Mouse (Mus musculus) urinary bladder, adult 18-20 months (tissue): Measurements from ENCODE around the gene Tomm40.
A peak's percentile ranks its signal among the peaks of the same experiment; 100 is the strongest.

ENCODE experiments used
- DNase-seq, 2 experiments: peaks; one replicate each; pipeline ENCODE4 v3.0.0; 2022; ENCODE audit warnings: low spot score in 2 of 2, mixed read lengths in 2 of 2

The Tomm40 gene

DNA sequence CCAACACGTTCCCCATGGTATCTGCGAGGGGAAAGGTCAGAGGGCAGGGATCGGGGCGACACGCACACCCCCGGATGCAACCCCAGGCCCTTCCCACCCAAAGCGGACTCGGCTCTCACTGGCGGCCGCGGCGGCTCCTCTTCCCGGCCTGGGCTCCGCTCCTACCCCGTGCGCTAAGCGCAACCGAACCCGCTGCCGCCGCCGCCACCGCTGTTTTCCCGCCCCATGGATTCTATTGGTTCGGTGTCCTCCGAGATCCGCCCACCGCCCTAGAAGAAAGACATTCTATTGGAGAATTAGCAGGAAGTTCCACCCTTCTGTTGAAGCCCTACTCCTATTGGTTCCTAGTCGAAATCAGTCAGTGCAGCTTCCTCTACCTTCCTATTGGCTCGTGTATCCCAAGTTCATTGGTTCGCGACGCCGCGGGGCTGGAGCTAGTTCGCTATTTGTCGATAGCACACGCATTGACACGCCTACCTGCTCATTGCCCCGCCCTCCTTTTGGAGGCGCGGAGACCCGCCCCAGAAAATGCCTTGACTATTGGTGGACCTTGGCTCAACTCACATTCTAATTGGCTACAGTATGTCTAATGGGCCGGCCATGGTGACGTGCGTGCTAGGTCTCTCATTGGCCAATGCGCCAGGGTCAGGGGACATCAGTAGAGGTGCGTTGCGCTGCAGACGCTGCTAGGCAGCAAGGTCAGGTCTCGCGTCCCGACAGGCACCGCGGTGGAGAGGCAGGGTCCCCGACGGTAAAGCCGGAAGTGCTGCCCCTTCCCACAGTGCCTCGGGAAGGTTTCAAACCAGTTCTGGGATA is at the start of gene Tomm40:
TSS of gene Tomm40 (minus strand) at position 200 of the 816 bp plus-strand sequence.
- DNase-seq, result peak; percentile 93 to 98

DNA sequence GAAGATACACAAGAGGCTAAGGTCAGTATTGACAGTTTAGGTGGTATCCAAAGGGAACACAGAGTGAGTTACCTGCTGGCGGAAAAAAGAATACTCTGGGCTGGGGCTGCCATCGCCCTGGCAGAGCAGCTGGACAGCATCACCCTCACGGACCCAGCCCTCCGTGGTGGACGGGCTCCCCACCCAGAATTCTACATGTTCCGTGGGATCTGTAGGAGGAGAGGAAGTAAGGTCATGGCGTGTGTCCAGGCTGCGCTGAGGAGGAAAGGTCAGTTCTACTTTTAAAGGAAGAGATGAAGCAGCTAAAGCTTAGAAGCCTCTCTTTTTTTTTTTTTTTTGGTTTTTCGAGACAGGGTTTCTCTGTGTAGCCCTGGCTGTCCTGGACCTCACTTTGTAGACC is 49.3 kb upstream of the Tomm40 start:
- DNase-seq, result no peak

DNA sequence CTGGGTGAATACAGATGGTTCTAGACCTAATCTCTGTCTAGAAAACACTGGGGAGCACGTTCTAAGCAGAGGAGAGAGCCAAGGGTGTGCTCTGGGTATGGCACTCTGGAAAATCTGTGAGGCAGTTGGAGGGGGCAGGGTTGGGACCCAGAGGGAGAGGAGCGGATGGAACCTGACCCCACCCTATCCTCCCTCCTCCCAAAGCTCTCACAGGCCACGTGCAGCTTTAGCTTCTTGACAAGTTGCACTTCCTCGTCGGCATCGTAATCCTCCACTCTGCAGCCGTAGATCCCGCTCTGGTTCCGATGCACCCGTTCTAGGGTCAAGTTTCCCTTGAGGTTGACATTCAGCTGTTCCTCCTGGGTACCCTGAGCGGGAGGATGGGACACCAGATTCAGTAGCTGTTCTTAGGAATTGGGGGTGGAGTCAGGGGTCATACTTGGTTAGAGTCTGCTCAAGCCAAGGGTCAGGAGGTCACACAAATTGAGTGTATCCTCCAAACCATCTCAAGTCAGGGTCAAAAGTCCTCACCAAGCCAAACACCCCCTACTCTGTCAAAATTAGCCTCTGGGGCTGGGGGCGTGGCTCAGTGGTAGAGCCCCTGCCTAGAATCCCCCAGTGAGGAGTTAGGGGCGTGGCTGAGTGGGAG is 48.7 kb upstream of the Tomm40 start:
- DNase-seq, result no peak

DNA sequence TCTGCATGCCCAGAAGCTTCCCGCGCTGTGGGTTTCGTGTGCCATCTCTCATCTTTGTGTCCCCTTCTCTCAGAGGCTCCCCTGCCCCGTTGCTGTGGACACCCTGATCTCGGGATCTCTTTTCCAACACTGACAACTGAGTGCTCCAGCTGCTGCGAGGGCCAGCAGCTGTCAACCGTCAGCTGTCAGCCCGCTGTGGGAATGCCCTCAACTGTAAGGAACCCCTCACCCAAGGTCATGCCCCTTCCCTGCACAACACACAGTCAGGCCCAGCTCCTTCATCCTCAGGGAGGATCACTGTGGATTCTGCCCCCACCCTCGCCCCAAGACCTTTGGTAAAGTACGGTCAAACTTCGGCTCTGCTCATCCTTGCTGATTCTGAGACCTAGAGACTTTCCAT is 47.0 kb upstream of the Tomm40 start:
- DNase-seq, result no peak

DNA sequence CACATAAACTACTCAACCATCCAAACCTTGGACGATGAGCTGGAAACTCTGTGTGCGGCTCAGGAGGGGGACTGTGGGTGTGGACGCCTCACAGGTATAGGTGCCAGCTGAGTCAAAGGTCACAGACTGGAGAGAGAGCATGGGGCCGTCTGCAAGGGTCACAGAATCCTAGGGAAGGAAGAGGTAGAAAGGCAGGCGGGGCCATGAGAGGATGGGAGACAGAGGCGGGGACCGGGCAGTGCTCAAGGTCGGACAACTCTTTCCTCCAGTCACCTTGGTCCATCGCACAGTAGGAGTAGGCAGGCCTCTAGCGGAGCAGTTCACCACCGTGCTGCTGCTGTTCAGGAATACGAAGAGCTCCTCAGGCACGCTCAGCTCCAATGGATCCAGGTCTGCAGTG is 44.8 kb upstream of the Tomm40 start:
- DNase-seq, result no peak

DNA sequence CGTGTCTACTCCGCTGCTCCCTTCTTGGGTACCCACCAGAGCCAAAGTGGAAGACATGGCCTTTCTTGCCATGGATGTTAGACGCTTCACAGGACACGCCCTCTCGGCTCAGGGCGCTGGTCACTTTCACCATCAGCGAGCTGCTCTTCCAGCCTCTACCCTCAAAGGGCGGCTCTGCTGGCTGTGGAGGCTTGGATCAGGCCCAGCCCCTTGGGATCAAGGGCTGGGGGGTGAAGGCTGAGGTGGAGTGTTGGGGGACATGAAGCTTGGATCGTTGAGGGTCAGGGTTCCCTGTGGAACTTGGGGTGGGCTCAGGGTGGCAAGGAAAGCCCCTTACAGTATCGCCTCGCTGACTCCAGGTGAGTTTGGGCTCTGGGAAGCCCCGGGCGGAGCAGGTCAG is 43.4 kb upstream of the Tomm40 start:
- no peak for DNase-seq

DNA sequence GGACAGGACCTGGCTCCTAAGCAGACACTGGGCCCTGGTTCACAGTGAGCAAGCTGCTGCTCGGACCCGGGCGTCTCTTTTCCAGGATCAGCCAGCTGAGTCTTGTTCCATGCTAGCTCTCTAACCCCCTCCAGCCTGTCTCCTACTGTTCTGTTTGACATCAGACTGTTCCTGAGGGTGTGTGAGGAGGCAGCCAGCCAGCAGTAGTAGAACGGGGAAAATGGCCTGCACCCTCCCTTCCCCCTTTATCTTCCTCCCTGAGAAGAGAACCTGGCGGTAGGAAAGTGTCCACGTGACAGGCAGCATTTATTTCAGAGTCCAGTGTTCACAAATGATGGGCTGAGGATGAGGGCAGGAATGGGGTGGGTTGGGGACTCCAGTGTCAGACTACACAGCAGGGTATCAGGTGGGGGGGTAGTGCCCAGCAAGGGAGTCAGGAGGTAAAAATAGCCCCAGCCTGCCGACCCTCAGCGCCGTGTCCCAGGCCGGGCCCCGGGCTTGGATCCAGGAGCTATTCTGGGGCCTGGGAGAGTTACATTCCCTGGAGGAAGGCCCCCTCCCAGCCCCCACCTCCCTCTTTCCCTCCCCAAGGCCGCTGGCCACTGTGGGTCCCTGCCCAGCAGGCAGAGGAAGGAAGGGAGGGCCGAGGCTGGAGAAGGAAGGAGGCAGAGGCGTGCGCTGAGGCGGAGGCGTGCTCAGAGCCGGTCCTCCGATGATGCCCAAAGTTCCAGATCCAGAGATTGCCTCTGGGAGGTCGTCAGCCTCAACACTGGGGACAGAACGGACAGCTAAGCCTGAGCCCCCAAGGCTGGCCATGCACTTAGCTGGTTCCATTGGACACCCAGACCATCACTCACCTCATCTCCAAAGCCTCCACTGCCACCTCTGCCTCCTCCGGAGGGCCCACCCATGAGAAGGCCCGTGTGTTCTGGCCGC is 40.9 kb upstream of the Tomm40 start:
- DNase-seq, result no peak

DNA sequence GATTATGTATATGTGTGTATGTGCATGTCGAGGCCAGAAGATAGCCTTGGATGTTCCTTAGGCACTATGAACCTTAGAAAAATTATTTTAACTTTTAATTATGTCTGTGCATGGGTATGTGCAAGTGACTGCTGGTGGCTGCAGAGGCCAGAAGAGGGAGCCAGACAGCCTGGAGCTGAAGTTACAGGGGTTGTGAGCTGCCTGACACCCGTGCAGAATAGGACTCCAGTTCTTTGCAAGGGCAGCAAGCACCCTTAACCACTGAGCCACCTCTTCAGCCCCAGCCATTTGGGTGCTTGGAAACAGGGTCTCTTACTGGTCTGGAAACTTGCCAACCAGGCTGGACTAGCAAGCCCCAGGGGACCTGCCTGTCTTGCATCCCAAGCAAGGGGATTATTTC is 39.8 kb upstream of the Tomm40 start:
- DNase-seq, result no peak

DNA sequence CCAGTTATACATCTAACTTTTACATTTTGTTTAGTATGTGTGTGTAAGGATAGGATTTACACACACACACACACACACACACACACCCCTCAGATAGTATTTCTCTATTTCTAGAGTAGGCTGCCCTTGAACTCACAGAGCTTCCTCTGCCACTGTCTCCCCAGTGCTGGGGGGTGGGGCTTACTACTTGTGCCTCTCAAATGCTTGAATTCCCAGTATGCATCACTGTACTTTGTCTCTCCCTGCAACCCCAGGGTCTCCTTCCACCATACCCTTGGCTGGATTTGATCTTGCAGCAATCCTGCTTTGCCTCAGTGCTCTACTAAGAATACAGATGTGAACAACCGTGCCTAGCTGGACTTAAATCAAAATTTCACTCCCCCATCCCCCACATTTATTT is 38.8 kb upstream of the Tomm40 start:
- DNase-seq, result no peak

DNA sequence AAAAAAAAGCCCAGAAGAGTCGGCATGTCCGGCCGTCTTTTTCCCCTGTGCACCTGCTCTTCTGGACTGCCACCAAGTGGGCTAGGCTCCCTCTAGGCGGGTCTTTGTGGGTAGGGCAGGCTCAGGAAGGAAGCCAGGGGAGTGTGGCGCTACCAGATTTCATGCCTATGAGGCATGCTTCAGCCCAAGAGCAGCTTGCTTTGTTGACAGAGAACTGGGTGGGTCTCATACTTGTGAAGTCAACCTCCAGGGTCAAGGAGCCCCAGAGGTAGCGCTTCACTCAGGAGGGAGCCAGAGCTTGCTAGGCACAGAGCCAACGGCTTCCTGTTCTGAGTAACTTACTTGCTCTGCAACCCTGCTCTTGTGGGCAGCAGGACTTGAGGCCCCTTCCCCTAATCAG is 38.3 kb upstream of the Tomm40 start:
- peak in 1 of 2 experiments; percentile 66 for DNase-seq

DNA sequence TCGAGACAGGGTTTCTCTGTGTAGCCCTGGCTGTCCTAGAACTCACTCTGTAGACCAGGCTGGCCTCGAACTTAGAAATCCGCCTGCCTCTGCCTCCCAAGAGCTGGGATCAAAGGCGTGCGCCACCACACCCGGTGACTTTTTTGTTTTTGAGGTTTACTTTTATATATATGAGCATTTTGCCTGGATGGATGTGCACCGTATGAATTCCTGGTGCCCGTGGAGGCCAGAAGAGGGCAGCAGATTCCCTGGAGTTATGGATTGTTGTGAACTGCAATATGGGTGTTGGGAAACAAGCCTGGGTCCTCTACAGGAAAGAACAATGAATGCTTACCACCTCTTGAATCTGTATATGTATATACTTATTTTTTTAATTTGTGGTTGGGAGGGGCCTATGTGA is 37.4 kb upstream of the Tomm40 start:
- DNase-seq, result no peak

DNA sequence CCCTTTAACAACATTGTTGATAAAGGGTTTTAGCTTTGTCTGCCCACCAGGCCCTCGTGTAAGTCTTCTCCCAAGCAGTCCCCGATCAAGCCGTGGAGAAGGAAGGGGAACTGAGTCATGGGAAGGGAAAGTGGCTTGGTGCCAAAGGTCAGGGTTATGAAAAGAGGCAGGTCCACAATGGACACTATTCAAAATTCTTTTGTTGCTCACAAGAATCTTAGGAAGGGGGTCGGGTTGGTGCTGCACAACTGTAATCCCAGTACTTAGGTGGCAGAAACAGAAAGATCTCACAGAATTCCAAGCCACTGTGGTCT is 35.8 kb upstream of the Tomm40 start:
- no peak for DNase-seq

DNA sequence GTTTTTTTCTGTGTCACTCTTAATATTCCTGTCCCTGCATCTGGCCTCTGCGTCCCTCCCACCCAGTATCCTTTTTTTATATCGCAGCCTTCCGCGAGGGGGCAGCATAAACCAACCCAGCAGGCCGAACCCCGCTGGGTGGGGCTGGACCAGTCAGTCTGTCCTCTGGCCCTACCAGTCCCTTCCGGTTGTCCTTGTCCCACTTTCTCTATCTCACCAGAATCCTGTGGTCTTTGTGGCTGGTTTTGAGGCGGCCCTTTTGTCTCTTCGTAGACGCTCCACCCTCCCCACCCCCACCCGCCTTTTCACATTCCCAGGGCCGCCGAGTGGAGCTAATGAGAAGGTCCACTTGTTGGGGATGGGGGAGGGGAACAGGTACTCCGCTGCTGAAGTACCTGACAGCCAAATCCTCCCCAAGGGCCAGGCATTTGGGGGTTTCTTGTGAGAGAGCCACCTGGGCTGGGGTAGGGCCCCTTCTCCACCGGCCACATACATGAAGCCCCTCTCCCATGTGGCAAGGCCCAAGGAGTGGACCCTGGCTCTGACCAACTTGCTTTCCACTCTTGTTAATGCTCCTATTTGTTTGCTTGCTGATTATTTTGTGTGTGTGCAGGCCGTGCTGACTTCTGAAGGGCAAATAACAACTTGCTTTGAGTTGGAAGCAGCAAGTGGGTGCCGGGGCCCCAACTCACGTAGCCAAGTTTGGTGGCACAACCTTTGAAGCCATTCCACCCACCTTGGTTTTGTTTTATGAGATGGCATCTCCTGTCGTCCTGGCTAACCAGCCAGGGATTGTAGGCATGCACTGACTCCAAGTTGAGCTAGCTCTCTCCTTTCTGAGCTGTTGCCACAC is 35.2 kb upstream of the Tomm40 start, which contains the start of gene Nectin2:
TSS of gene Nectin2 (minus strand) at position 267 of the 853 bp plus-strand sequence.
- DNase-seq, result peak; percentile 72 to 86

DNA sequence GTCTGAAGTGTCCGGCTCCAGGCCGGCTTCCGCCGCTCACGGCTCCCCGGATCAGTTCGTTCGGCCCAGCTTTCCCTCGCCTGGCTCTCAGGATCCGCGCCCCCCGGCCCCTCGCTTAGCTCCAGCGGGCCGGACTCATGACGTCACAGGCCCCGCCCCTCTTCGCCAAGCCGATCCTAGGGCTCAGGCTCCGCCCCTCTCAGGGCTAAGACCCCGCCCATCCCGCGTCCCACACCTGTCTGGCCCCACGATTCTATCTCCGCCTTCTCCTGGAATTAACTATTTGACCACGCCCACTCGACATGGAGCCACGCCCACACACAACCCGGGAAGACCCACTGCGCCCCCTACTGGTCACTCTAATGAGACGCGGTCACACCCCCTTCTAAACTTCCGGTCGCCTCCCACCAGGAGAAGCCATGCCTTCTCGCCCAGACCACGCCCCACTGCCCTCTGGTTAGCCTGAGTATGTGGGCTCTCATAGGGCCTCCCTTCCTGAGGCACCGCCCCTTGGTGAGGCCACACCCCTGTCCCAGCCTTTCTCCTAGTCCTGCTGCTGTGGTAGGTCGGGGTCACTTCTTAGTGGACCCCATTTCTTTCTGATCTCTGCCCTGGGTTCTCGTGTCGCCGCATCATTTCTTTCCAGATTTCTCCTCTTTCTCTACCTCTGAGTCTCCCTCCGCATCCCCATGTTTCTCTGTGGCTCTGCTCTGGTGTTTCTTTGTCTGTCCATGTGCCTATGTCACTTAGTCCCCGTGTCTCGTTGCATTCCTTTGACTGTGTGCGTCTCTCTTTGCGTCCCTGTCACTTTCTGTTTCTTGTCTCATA is 34.4 kb upstream of the Tomm40 start:
- peak; percentile 97 to 99 for DNase-seq

DNA sequence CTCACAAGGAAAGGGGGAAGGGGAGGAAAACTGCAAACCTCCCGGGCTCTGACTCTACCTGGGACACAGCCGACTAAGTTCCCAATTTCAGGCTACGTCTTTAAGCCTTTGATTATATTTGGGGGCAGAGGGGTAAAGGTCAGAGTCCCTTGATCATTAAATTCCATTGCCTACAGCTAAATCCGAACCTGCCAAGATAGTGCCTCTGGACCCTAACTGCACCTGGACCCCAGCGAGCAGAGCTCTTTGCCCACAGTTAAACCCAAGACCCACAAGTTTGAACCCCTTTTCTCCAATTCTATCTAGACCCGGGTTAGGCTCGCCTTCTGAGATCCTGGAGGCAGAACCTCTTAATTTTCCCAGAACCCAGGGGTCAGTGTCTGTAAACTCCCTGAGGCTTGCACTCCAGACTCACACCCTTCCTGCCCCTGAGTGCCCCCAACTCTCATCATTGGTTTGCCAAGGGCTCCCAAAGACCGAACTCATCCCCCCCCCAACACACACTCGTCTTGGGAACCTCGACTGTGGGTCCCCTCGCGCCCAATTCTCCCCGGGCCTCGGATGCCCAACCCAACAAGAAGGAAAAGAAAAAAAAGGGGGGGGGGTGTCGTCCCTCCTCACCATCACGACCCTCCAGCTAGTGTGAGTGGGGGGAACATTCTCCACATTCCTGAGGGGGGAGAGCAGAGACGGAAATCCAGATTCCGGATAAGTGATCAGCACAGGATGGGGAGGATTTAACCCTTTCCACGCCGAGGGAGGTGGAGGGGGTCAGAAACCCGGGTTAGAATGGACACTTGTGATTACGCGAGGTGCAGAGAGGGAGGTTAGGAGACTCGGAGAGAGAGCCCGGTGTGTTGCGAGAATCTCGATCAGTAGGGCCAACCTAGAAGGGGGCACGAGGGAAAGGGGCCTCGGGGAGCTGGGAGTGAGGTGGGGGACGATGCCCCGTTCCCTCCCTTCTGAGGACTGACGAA is 33.3 kb upstream of the Tomm40 start:
- no peak for DNase-seq

DNA sequence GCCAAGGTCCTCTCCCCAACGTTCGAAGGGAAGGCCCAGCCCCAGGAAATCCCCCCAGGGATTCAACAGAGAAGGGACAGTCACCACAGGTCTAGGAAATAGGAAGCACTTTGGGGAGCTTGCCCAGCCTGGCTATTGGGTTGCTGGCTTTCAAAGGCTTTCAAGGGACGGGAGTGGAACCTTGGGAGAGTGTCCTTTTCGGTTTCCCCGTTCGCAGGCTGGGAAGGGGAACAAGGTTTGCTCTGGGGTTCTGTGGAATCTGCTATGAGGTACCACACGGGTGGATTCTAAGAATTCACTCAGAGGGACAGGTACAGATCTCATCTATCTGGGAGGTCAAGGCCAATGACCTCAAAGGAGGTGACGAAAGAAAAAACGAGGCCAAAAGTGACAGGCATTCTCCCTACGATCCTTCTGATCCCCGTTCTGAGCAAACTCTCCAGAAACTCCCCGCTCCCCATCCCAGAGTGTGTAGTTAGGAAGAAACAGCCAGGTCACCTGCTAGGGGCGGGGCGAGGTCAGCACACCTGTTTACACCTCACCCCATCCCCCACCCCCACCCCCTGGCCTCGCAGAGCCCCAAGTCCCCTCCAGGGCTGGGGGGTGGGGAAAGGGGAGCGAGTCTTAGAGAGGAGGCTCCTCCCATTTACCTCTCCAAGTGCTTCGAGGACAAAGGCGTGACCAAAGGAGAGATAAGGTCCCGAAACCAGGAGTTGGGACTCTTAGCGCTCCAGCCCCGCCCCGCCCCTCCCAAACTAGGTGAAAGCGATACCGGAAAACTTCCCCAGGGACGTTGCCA is 32.4 kb upstream of the Tomm40 start:
- peak; percentile 36 to 39 for DNase-seq

DNA sequence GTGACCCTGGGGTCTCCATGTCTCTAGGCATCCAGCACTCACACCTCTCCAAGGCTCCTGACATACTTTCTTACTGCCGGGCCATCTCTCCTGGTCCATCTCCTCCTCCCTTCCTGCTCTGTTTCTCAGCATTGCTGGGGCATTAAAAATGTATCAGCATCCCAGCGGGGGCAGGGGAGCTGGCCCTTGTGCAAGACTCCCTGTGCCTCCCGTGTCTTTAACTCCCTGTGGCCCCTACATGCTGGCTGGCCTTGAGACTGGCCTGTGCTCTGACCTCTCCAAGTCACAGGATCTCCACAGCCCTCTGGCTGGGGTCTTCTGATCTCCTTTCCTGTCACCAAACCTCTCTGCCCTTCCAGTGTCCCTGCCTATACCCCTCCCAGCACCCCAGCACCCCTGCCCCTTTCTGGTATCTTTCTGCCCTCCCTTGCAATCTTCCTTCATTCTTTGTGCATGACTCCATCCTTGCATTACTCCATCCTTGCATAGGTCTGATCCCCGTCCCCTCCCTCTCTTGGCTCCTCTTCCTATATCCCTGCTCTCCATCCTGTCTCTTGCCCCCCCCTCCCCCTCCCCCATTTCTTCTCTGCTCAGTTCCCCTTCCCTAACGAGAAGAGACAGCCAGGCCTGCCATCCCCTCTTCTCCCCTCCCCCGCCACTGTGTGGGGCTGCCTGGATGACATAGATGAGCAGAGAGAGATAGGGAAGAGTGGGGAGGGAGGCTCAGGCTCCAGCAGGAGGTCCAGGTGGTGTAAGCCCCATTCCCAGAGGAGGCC is 31.4 kb upstream of the Tomm40 start:
- no peak for DNase-seq

DNA sequence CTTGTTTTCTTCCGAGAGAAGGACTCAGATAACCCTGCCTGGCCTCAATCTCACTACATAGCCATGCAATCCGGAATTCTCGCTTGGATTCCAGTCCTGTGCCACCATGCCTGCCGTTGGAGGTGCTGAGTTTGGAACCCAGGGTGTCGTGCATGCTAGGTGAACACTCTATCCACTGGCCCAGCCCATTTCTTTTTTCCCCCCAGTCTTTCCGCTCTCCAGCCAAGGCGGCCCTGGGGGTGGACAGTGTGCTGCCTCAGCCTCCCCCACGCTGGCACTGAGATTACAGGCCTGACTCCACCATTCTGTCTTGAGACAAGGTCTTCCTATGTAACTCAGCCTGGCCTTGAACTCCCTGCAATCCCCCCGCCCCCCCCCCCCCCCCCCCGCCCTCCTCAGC is 30.7 kb upstream of the Tomm40 start:
- no peak for DNase-seq
